Comparison of ENCODE assay signal across 8 mouse cellular contexts in the genomic region with DNA sequence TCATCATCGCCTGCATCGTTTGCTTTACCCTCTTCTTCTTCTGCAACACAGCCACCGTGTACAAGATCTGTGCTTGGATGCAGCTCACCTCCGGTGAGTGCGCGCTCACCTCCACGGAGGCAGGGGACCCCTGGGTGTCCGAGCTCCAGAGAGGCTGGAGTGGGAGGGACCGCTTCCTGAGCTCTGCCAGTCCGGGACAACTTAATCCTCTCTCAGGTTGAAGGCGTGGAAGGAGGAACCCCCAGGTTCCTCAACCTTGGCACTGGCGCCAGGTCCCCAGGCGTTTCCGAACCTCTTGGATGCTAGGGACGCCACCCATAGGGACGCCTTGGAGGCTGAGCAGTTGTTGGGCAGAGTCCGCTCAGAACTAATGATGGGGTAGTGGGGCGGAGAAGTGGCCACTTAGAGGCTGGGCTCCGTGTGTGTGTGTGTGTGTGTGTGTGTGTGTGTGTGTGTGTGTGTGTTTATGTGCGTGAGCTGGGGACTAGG. TPM values are rescaled to one million over a fixed set of nuclear protein-coding genes. Genes with fewer than 3 reads are reported as not detected.
DNase-seq lines count a peak whose midpoint lies in the region; ATAC-seq and TF ChIP-seq lines count a peak whose summit lies in the region.

No protein-coding gene starts in this region.

- ATAC-seq in forebrain, embryonic 14.5 days: peak; percentile 55
- 0 out of 2 replicates have a peak, but pooled peaks have one; percentile 9 for ATAC-seq in megakaryocyte progenitor cell, adult 5-6 weeks (replicated peaks; ENCODE audit: poor library complexity)
- ATAC-seq in erythroblast, adult 5-6 weeks (replicated peaks; ENCODE audit: low FRiP score, poor library complexity, severe bottlenecking): no peak

- WGBS in cerebellum, adult 2 months: under 1% methylated on average over 20 of the region's 20 CpGs
- under 1% methylated on average over 20 of the region's 20 CpGs for WGBS in forebrain, embryonic 14.5 days

- no peak for TF ChIP-seq CTCF in cerebellum, adult 2 months (IDR thresholded peaks at IDR 0.05; ENCODE audit: borderline replicate concordance, insufficient read depth, low read depth, low read length)

- peak overlapping the region; percentile 90 for H3K4me3 ChIP-seq in cerebellum, adult 2 months (replicated peaks; ENCODE audit: insufficient read depth, low read depth, low read length)
- H3K4me3 ChIP-seq in forebrain, embryonic 14.5 days (ENCODE audit: low read depth, low read length): peak overlapping the region; percentile 63

- H3K27me3 ChIP-seq in cerebellum, adult 2 months (ENCODE audit: control insufficient read depth, insufficient read depth, low read length): no peaks in the 10 kb centered on the region
- peaks cover 13% of the 10 kb centered on the region; the same call in 1 of the 2 replicates for H3K27me3 ChIP-seq in forebrain, embryonic 14.5 days (replicated peaks; ENCODE audit: control insufficient read depth, insufficient read depth, low read length)

- peak overlapping the region; percentile 98 for H3K4me2 ChIP-seq in forebrain, embryonic 14.5 days (ENCODE audit: low read length)

- no peak for TF ChIP-seq POLR2A in cerebellum, adult 2 months (IDR thresholded peaks at IDR 0.05; ENCODE audit: borderline replicate concordance, insufficient read depth, low read length)

- no peak overlapping the region for H3K27ac ChIP-seq in cerebellum, adult 2 months (ENCODE audit: insufficient read depth, low read length)
- H3K27ac ChIP-seq in forebrain, embryonic 14.5 days (ENCODE audit: low read depth, low read length): no peak overlapping the region

- peak overlapping the region; percentile 75 for H3K9ac ChIP-seq in forebrain, embryonic 14.5 days (ENCODE audit: low read length)

- H3K4me1 ChIP-seq in cerebellum, adult 2 months (ENCODE audit: control insufficient read depth, insufficient read depth, low read length): no peaks in the 10 kb centered on the region
- 0 out of 2 replicates have a peak, but pooled peaks cover 3% of the 10 kb centered on the region for H3K4me1 ChIP-seq in forebrain, embryonic 14.5 days (ENCODE audit: control insufficient read depth, insufficient read depth, low read length)

- no peaks in the 10 kb centered on the region for H3K9me3 ChIP-seq in forebrain, embryonic 14.5 days (replicated peaks; ENCODE audit: control insufficient read depth, low read length)

- H3K36me3 ChIP-seq in forebrain, embryonic 14.5 days (ENCODE audit: control insufficient read depth, insufficient read depth, low read length): no peaks in the 10 kb centered on the region

- peak; percentile 3 to 7 for DNase-seq in layer of hippocampus, postnatal 25 days (ENCODE audit: extremely low spot score in 1 of 2, low spot score in 1 of 2)
- DNase-seq in layer of hippocampus, adult 9-11 months: no peak
- no peak for DNase-seq in cerebellum, adult 2 months
- DNase-seq in forebrain, embryonic 14.5 days (ENCODE audit: low spot score): peak; percentile 33
- DNase-seq in left cerebral cortex, adult 9 months (ENCODE audit: low spot score in 2 of 2): no peak
- DNase-seq in adrenal gland, adult 2 months: no peak

RNA-seq across cellular contexts. Expression of a gene that starts 0.7 kb away (rescaled TPM):
- 10 to 100 TPM; 14.9 to 16.2 TPM for total RNA-seq in layer of hippocampus, postnatal 25 days (2021)
- 29.2 and 31.5 TPM in 2 replicates for polyA plus RNA-seq in cerebellum, adult 2 months (2012; rRNA removed)
- 9.3 and 11.5 TPM in 2 replicates for polyA plus RNA-seq in forebrain, embryonic 14.5 days (2014; fragmentation: Nextera tagmentation; extraction: Ambion mirVana)
- total RNA-seq in megakaryocyte progenitor cell, adult 5-6 weeks (2015): not detected in 2 replicates
- not detected in 2 replicates for total RNA-seq in megakaryocyte progenitor cell, adult 5-6 weeks (2017)
- 0.42 TPM in 1 of 2 replicates, not detected in the other for total RNA-seq in erythroblast, adult 5-6 weeks (2015; ENCODE audit: low replicate concordance)
- total RNA-seq in erythroblast, adult 5-6 weeks (2017; ENCODE audit: low replicate concordance): not detected in 2 replicates
- 1 to 10 TPM in 1 of 2 experiments, under 1 TPM in 1; 0.83 to 1.0 TPM for total RNA-seq in adrenal gland, adult 2 months (2021)
- polyA plus RNA-seq in adrenal gland, adult 2 months (2012; rRNA removed): 1.1 and 1.9 TPM in 2 replicates

Comparison
In these comparisons a context has a peak if more than half of its experiments do, and no peak if none do; other contexts are left out.
1. DNase-seq: peak in layer of hippocampus, postnatal 25 days (2 of 2) and forebrain, embryonic 14.5 days (single experiment); none in layer of hippocampus, adult 9-11 months (single experiment), cerebellum, adult 2 months (0 of 2), left cerebral cortex, adult 9 months (0 of 2) and adrenal gland, adult 2 months (single experiment).
2. RNA of a gene that starts 0.7 kb away (total RNA-seq): 14.9 to 16.2 TPM in layer of hippocampus, postnatal 25 days; 0.83 to 1.0 TPM in adrenal gland, adult 2 months, not detected in megakaryocyte progenitor cell, adult 5-6 weeks and 0.42 TPM in erythroblast, adult 5-6 weeks; every median in the first group is over 4 times any median in the second.